Mouse (Mus musculus): ENCODE measurements around the gene Tal1. TPM values are rescaled to one million over a fixed set of nuclear protein-coding genes. Genes with fewer than 3 reads are reported as not detected.

The Tal1 gene
- total RNA-seq, 2 experiments from 2014 or later = 7.2 to 7.3 TPM

DNA sequence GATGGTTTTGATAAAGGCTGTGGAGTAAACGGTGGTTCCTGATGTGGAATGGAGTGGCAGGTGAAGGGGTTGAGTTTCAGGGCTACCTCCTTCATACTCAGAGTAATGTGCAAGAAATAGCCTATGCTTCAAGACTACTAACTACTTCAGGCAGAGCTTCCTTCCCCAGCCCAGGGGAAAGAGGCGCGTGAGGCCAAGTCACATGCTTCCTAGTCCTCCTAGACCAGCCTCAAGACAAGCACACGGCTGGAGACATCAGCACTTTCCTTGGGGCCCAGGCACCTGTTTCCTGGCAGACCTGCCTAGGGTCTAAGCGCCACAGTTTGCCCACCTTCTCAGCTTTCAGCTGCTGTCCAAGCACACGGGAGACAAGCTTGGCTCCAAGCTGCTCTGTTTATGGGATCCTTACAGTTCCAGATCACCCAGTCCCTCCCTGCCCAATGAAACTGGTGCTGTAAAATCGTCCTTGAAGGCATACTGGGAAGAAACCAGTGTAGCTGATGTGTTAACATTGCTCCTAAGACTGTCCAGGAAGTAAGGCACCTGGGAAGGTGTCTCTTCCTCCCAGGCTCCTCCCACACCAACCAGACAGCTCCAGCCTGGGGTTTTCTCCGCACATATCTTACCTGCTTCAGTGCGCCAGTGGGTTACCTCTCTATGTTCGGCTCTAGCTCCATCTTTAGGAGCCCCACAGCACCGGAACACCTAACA is 40.4 kb downstream of the Tal1 start:
- DNase-seq = no peak
- intact Hi-C loops (cut with DNase I) = loop anchor here (1.0 kb wide), 1 partner anchor 58 kb away; no protein-coding TSS in a partner anchor

- peak in 1 of 2 experiments; percentile 28 for DNase-seq
- intact Hi-C loops (cut with DNase I) = loop anchor here (1.0 kb wide), 1 partner anchor 59 kb away; no protein-coding TSS in a partner anchor
Observed at GRCm38 (mm10) chr4:115097146-115097496, 40.9 kb downstream of the Tal1 start.

DNA sequence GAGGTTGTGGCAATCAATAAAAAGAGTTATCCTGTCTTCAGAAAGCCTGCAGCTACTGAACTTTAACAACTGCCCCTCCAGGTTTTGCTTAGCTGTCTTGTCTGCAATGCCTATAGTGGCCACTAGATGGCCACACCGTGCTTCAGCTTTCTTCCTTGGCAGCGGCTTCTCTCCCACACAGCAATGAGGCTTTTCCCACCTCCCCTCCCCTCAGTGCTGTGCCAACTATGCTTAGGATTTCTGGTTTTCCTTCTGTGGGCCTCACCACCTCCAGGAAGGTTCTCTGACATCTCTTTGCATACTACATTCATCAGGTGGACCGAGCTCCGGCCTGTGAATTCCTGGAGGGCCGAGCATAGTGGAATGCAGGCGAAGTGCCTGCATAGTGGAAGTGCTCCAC is 45.5 kb downstream of the Tal1 start:
- intact Hi-C loops (cut with DNase I) = loop anchor here (2.0 kb wide), 1 partner anchor 609 kb away; no protein-coding TSS in a partner anchor
- peak; percentile 59 to 77 for DNase-seq

DNA sequence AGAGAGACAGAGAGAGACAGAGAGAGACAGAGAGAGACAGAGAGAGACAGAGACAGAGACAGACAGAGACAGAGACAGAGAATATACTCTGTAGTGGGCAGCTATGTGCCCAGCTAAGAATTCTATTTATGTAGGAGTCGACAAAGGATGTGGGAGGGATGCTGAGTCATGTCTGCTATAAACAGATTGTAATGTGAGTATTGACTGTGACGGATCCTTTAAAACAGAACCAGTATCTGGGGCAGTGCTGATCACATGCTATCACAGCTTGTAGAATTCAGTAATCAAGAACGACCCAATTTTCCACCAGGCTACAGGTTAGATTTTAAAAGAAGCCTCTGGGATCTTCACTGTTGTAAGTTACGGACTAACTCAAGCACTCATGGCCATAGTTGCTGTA is 47.3 kb downstream of the Tal1 start:
- intact Hi-C loops (cut with DNase I) = no loop called here

GRCm38 (mm10) chr4:115111167-115111566 is 54.9 kb downstream of the Tal1 start:
- intact Hi-C loops (cut with DNase I) = no loop called here
- no peak for DNase-seq

More for the DNA sequence above, 47.3 kb downstream of the Tal1 start:
- DNase-seq = no peak

DNA sequence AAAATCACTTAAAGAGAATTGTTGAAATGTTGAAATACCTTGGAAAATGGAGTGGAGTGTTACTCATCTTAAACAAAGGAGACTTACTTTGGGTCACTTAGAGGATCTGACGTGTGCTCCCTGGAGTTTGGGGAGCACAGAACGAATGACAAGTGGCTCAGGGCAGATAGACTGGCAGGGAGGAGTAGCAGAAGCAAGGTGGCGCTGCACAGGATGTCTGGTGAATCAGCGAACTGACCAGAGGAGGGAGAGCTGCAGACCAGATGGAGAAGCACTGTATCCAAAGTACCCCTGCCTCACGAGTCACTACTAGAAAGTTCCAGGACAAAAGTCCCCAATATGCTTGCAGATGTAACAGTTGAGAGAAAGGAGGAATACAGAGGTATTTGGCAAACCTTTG is 57.0 kb downstream of the Tal1 start:
- no peak for DNase-seq
- intact Hi-C loops (cut with DNase I) = no loop called here

DNA sequence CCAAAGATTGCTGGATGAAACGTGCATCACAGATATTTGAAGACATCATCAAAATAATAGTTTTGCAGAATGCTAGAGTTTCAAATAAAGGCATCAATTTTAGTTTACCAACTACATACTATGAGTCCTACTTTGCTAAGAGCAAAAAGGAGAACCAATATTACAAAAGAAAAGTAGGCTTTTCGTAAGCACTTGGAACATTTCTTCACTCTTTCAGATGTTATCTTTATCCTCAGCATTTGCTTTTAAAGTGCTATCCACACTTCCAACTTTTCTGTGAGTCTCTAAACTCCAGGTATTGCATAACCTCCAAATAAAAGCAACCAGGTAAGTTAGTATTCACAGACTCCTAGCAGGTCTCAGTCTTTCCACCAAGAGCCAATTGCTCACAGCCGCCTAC is 63.4 kb downstream of the Tal1 start:
- intact Hi-C loops (cut with DNase I) = no loop called here
- no peak for DNase-seq

DNA sequence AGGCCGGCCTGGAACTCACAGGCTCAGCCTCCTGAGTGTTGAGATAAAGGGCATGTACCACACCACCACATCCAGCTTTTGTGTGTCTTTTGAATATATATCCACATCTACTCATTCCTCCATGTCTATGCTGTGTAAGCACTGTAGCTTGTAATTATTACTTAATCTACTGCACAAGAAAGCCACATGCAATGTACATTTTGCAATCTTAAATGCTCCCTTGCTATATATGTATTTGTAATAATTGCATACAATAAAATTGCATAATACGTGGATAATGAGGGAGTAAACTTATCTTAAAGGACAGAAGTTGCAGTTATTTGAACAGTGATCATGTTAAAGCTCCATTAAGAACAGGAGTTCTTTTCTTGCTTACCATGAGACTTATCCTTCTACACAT is 64.9 kb downstream of the Tal1 start:
- intact Hi-C loops (cut with DNase I) = no loop called here
- DNase-seq = no peak

Other genes starting within 250 kb of the Tal1 start
- gene Gm12830, start 234.7 kb upstream of the Tal1 start, total RNA-seq (2021) = not detected
- gene Foxd2, start 147.6 kb upstream of the Tal1 start, total RNA-seq (2021) = under 1 TPM; 0.47 to 0.77 TPM
- gene Foxe3, start 130.4 kb upstream of the Tal1 start, total RNA-seq (2021) = not detected
- gene Cmpk1, start 69.2 kb upstream of the Tal1 start, total RNA-seq (2021) = 10 to 100 TPM; 50.4 to 55.1 TPM
- gene Stil, start 56.3 kb upstream of the Tal1 start, total RNA-seq (2021) = 1 to 10 TPM; 3.2 to 3.3 TPM
- gene Pdzk1ip1, start 32.3 kb downstream of the Tal1 start, total RNA-seq (2021) = 1 to 10 TPM in 1 of 2 experiments, under 1 TPM in 1; 0.74 to 1.5 TPM
- not detected for gene Cyp4x1, start 77.9 kb downstream of the Tal1 start, total RNA-seq (2021)
- not detected for gene Cyp4a29, start 185.7 kb downstream of the Tal1 start, total RNA-seq (2021)
- not detected for gene Cyp4a12a, start 242.6 kb downstream of the Tal1 start, total RNA-seq (2021)